Comparison of ENCODE assay signal across 8 mouse cellular contexts in genomic region chr19:53008020-53008705, GRCm38 (mm10). TPM values are rescaled to one million over a fixed set of nuclear protein-coding genes. Genes with fewer than 3 reads are reported as not detected.
DNase-seq lines count a peak whose midpoint lies in the region; ATAC-seq and TF ChIP-seq lines count a peak whose summit lies in the region.
"Had no signal": no experiment of that assay in that cellular context is flagged by ENCODE, and none has a peak within 500 bp of the region (broad histone marks: within the 10 kb centered on the region; RNA-seq: fewer than 3 reads in every experiment).

No protein-coding gene starts in this region.

- H3K36me3 ChIP-seq in forebrain, embryonic 16.5 days (ENCODE audit: control insufficient read depth, insufficient read depth), result peaks cover 11% of the 10 kb centered on the region
- H3K36me3 ChIP-seq in lung, embryonic 15.5 days, result peaks cover 50% of the 10 kb centered on the region

- H3K9ac ChIP-seq in forebrain, embryonic 16.5 days (replicated peaks; ENCODE audit: low read depth, low read length), result no peak overlapping the region
- no peak overlapping the region for H3K9ac ChIP-seq in lung, embryonic 15.5 days

- no peaks in the 10 kb centered on the region for H3K9me3 ChIP-seq in forebrain, embryonic 16.5 days (ENCODE audit: control insufficient read depth, low read length)
- no peaks in the 10 kb centered on the region for H3K9me3 ChIP-seq in lung, embryonic 15.5 days
- H3K9me3 ChIP-seq: megakaryocyte, embryonic 14.5 days had no signal

- no peak overlapping the region for H3K27ac ChIP-seq in forebrain, embryonic 16.5 days (ENCODE audit: low read length)
- peak overlapping the region; percentile 79 for H3K27ac ChIP-seq in lung, embryonic 15.5 days

- intact Hi-C loops in heart, postnatal 25 days (cut with DNase I), result loop anchor here (5.0 kb wide), 2 partner anchors 229 to 359 kb away; no protein-coding TSS in a partner anchor

- CTCF ChIA-PET in Patski (lab: Charles Lee), result interaction anchor here (0.6 to 2.3 kb wide), 21 partner anchors 20 to 363 kb away, joined by 3 to 11 read pairs (median 3); partner anchors contain the start of gene Add3

- no peak for TF ChIP-seq CTCF in Patski (IDR thresholded peaks at IDR 0.05)

- in situ Hi-C loops in Patski (cut with MboI; ENCODE audit: low pct_unique_long_range_greater_than_20kb), result loop anchor here (5.0 to 25.0 kb wide), 2 partner anchors 219 to 354 kb away; partner anchors contain the start of gene Gm10197

- POLR2A ChIA-PET in Patski (lab: Charles Lee), result no interaction called here

- peak; percentile 96 for ATAC-seq in Patski
- peak; percentile 49 for ATAC-seq in forebrain, embryonic 16.5 days
- peak; percentile 86 for ATAC-seq in lung, embryonic 15.5 days (ENCODE audit: borderline replicate concordance, extremely low read depth, low FRiP score, low TSS enrichment)

- no peaks in the 10 kb centered on the region for H3K27me3 ChIP-seq in Patski
- no peaks in the 10 kb centered on the region for H3K27me3 ChIP-seq in forebrain, embryonic 16.5 days (replicated peaks; ENCODE audit: control insufficient read depth, insufficient read depth, low read length)
- H3K27me3 ChIP-seq in lung, embryonic 15.5 days, result no peaks in the 10 kb centered on the region
- H3K27me3 ChIP-seq: megakaryocyte, embryonic 14.5 days had no signal

- peaks cover 7% of the 10 kb centered on the region; the same call in 1 of the 2 replicates for H3K4me1 ChIP-seq in forebrain, embryonic 16.5 days (replicated peaks; ENCODE audit: control insufficient read depth, insufficient read depth, low read length)
- H3K4me1 ChIP-seq in lung, embryonic 15.5 days, result peaks cover 44% of the 10 kb centered on the region

- peak; percentile 73 for DNase-seq in Patski (ENCODE audit: low read depth, low spot score)
- DNase-seq in cerebellum, adult 11-12 months, result peak; percentile 72
- DNase-seq in heart, postnatal 25 days (ENCODE audit: low spot score), result peak; percentile 47
- DNase-seq in kidney, postnatal 4 days, result peak; percentile 78 to 81
- DNase-seq in right cerebral cortex, adult 18-20 months, result peak; percentile 82

- no peak overlapping the region for H3K4me2 ChIP-seq in forebrain, embryonic 16.5 days (ENCODE audit: low read length)
- H3K4me2 ChIP-seq in lung, embryonic 15.5 days, result no peak overlapping the region

- 62% methylated on average over 6 of the region's 6 CpGs for WGBS in forebrain, embryonic 16.5 days
- WGBS in lung, embryonic 15.5 days, result 46% methylated on average over 6 of the region's 6 CpGs

- H3K4me3 ChIP-seq in forebrain, embryonic 16.5 days (replicated peaks; ENCODE audit: low read length), result no peak overlapping the region
- no peak overlapping the region for H3K4me3 ChIP-seq in lung, embryonic 15.5 days
- H3K4me3 ChIP-seq: megakaryocyte, embryonic 14.5 days had no signal

RNA-seq across cellular contexts. Expression of gene Xpnpep1, which starts 31.9 kb away (rescaled TPM):
- polyA plus RNA-seq in Patski (2021), result 193 TPM
- polyA plus RNA-seq in forebrain, embryonic 16.5 days (2015; fragmentation: Nextera tagmentation; extraction: Ambion mirVana), result 132 and 140 TPM in 2 replicates
- 10 to 100 TPM; 80.0 to 90.6 TPM for total RNA-seq in heart, postnatal 25 days (2021)
- 167 and 169 TPM in 2 replicates for polyA plus RNA-seq in lung, embryonic 15.5 days (2015; fragmentation: Nextera tagmentation; extraction: Ambion mirVana)
